Mouse (Mus musculus) neural tube, embryonic 12.5 days (tissue): ENCODE results near the gene Chd4. TPM values are rescaled to one million over a fixed set of nuclear protein-coding genes. Genes with fewer than 3 reads are reported as not detected.
"Not testable (repeated sequence)": the region's sequence is repeated elsewhere in the genome, so short reads cannot be mapped to it uniquely, and the experiment has no call there.

Experiments
- ATAC-seq: fragments of 200-750 bp; cut with Nextera tagmentation; 2 replicates; pipeline ENCODE4 v1.8.0; 2017; ENCODE audit warnings: low read depth, mild to moderate bottlenecking, moderate TSS enrichment, moderate library complexity; ENCODE audit not compliant: low FRiP score
- H3K27ac ChIP-seq: fragments of 300-500 bp; sonication (generic); 2 replicates; pipeline ENCODE4 v1.5.1; 2016
- H3K27me3 ChIP-seq: fragments of 300-500 bp; sonication (generic); replicated peaks from 2 replicates; pipeline ENCODE4 v1.6.1; 2016; ENCODE audit warnings: mild to moderate bottlenecking
- H3K36me3 ChIP-seq: fragments of 300-500 bp; sonication (generic); 2 replicates; pipeline ENCODE4 v1.6.1; 2016; ENCODE audit warnings: mild to moderate bottlenecking
- H3K4me1 ChIP-seq: fragments of 300-500 bp; sonication (generic); 2 replicates; pipeline ENCODE4 v1.6.1; 2016
- H3K4me2 ChIP-seq: fragments of 300-500 bp; sonication (generic); replicated peaks from 2 replicates; pipeline ENCODE4 v1.6.1; 2016; ENCODE audit warnings: mild to moderate bottlenecking
- H3K4me3 ChIP-seq: fragments of 300-500 bp; sonication (generic); 2 replicates; pipeline ENCODE4 v1.5.1; 2016
- H3K9ac ChIP-seq: fragments of 300-500 bp; sonication (generic); 2 replicates; pipeline ENCODE4 v1.6.1; 2016; ENCODE audit warnings: mild to moderate bottlenecking
- H3K9me3 ChIP-seq: fragments of 300-500 bp; sonication (generic); 2 replicates; pipeline ENCODE4 v1.6.1; 2016; ENCODE audit warnings: mild to moderate bottlenecking
- WGBS: fragments of 180-500 bp; shearing (Covaris S2); methylation state at CpG from one replicate; pipeline ENCODE4 v1.1.7; 2016; 5-methylcytosine and 5-hydroxymethylcytosine counted together
- polyA plus RNA-seq: library from polyadenylated mRNA; unstranded; fragments of >200 nt; fragmentation: Nextera tagmentation; extraction: Ambion mirVana; gene quantifications from 2 replicates; pipeline ENCODE4 v1.2.1, GENCODE M21; 2016

The Chd4 gene
- polyA plus RNA-seq, result 115 and 121 TPM in 2 replicates

GRCm38 (mm10) chr6:125095391-125096278 lies at the start of gene Chd4:
Chd4 (plus strand) TSS chr6:125095981.
- Histone ChIP-seq H3K4me2 (peak within 1 kb of the TSS; percentile 65), H3K27ac (peak within 1 kb of the TSS; percentile 91), H3K9me3 (no peaks in the 10 kb centered on the region), H3K9ac (peak within 1 kb of the TSS; percentile 97), H3K27me3 (no peaks in the 10 kb centered on the region), H3K4me3 (peak within 1 kb of the TSS; percentile 99), H3K4me1 (peaks cover 33% of the 10 kb centered on the region), H3K36me3 (peaks cover 25% of the 10 kb centered on the region)
- 2% methylated on average over 38 of the region's 45 CpGs for WGBS
- peak; percentile 70 for ATAC-seq

GRCm38 (mm10) chr6:125046691-125047090 lies 49.1 kb upstream of the Chd4 start:
- H3K27me3 ChIP-seq, result no peaks in the 10 kb centered on the region
- H3K4me2 ChIP-seq, result no peak overlapping the region
- H3K4me1 ChIP-seq, result no peaks in the 10 kb centered on the region
- H3K36me3 ChIP-seq, result peaks cover 78% of the 10 kb centered on the region
- H3K9me3 ChIP-seq, result no peaks in the 10 kb centered on the region
- H3K9ac ChIP-seq, result no peak overlapping the region
- H3K4me3 ChIP-seq, result no peak overlapping the region
- H3K27ac ChIP-seq, result no peak overlapping the region
- peak; percentile 37; the same call in 1 of the 2 replicates for ATAC-seq
- 45% methylated on average over 5 of the region's 5 CpGs for WGBS

DNA sequence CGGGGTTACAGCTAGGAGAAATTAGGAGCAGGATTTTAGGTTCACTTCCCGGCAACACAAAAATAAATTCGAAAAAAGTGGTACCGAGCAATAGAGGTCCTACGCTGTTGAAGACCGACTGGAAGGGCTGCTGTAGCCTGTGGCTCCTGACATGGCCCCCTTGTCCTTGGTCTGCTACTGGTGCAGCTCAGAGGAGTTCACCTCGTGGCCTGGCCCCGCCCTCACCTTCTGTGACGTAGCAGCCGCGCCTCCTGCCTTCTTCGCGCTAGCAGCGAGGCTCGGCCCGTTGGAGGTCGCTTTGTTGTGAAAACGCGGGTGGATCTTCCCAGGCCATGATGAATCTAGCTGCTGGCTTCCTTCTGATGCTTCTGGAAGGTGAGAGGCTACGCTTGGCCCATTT lies 46.1 kb upstream of the Chd4 start, which contains the start of gene Acrbp:
Gene Acrbp (plus strand): TSS at position 12 of the 400 bp plus-strand sequence.
- no peak within 1 kb of the TSS for H3K9ac ChIP-seq
- H3K27me3 ChIP-seq, result no peaks in the 10 kb centered on the region
- no peak within 1 kb of the TSS for H3K4me3 ChIP-seq
- no peaks in the 10 kb centered on the region for H3K9me3 ChIP-seq
- no peak within 1 kb of the TSS for H3K27ac ChIP-seq
- H3K36me3 ChIP-seq, result peaks cover 93% of the 10 kb centered on the region
- no peak for ATAC-seq
- WGBS, result 34% methylated on average over 20 of the region's 20 CpGs
- no peak within 1 kb of the TSS for H3K4me2 ChIP-seq
- no peaks in the 10 kb centered on the region for H3K4me1 ChIP-seq

GRCm38 (mm10) chr6:125051237-125051636 lies 44.5 kb upstream of the Chd4 start:
- Histone ChIP-seq H3K36me3 (peaks cover 85% of the 10 kb centered on the region), H3K9me3 (no peaks in the 10 kb centered on the region), H3K4me1 (no peaks in the 10 kb centered on the region), H3K27me3 (no peaks in the 10 kb centered on the region), H3K27ac (no peak overlapping the region), H3K4me2 (no peak overlapping the region), H3K9ac (no peak overlapping the region), H3K4me3 (no peak overlapping the region)
- 68% methylated on average over 5 of the region's 5 CpGs for WGBS
- ATAC-seq, result no peak

- Histone ChIP-seq H3K27me3 (no peaks in the 10 kb centered on the region), H3K4me1 (0 out of 2 replicates have a peak, but pooled peaks cover 3% of the 10 kb centered on the region), H3K27ac (no peak overlapping the region), H3K9ac (no peak overlapping the region), H3K36me3 (no peaks in the 10 kb centered on the region), H3K9me3 (no peaks in the 10 kb centered on the region), H3K4me3 (no peak overlapping the region), H3K4me2 (no peak overlapping the region)
- 46% methylated on average over 6 of the region's 6 CpGs for WGBS
- peak; percentile 33; the same call in 1 of the 2 replicates for ATAC-seq
These were observed 34.3 kb upstream of the Chd4 start for GRCm38 (mm10) chr6:125061493-125061892.

- H3K9me3 ChIP-seq, result no peaks in the 10 kb centered on the region
- H3K4me3 ChIP-seq, result no peak overlapping the region
- WGBS, result 89% methylated on average over 5 of the region's 5 CpGs
- H3K9ac ChIP-seq, result no peak overlapping the region
- H3K4me1 ChIP-seq, result 0 out of 2 replicates have a peak, but pooled peaks cover 3% of the 10 kb centered on the region
- no peak overlapping the region for H3K27ac ChIP-seq
- H3K4me2 ChIP-seq, result no peak overlapping the region
- no peak for ATAC-seq
- no peaks in the 10 kb centered on the region for H3K36me3 ChIP-seq
- no peaks in the 10 kb centered on the region for H3K27me3 ChIP-seq
These were observed 33.3 kb upstream of the Chd4 start for GRCm38 (mm10) chr6:125062511-125062910.

DNA sequence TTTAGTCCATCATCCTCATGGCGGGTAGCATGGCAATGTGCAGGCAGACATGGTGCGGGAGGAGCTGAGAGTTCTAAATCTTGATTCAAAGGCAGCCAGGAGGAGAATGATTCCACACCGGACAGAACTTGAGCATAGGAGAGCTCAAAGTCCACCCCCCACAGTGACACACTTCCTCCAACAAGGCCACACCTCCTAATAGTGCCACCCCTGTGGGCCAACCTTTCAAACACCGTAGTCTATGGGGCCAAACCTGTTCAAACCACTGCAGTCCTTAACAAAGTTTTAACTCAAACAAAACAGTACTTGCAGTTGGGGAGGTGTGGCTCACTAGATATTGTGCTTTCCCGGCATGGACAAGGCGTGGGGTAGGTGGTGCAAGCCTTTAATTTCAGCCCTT lies 31.9 kb upstream of the Chd4 start:
- Histone ChIP-seq H3K4me2 (no peak overlapping the region), H3K27me3 (no peaks in the 10 kb centered on the region), H3K9ac (no peak overlapping the region), H3K27ac (no peak overlapping the region), H3K4me3 (no peak overlapping the region), H3K9me3 (no peaks in the 10 kb centered on the region), H3K36me3 (no peaks in the 10 kb centered on the region), H3K4me1 (0 out of 2 replicates have a peak, but pooled peaks cover 3% of the 10 kb centered on the region)
- ATAC-seq, result no peak
- WGBS, result 80% methylated on average over 6 of the region's 6 CpGs

DNA sequence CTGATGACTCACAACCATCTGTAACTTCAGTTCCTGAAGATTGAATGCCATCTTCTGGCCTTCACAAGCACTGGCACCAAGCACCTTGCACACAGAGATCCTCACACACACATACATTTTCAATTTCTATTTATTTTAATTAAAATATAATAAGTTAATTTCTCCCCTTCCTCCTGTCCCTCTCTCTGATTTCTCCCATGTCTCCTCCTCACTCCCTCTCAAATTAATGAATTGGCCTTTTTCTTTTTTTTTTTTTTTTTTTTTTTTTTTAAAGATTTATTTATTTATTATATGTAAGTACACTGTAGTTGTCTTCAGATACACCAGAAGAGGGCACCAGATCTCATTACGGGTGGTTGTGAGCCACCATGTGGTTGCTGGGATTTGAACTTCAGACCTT lies 30.6 kb upstream of the Chd4 start:
- not testable (repeated sequence) for H3K4me3 ChIP-seq, H3K4me2 ChIP-seq, ATAC-seq, H3K9me3 ChIP-seq, H3K4me1 ChIP-seq, H3K9ac ChIP-seq, H3K27ac ChIP-seq, H3K36me3 ChIP-seq, H3K27me3 ChIP-seq
- no CpG with 5 or more reads among the region's 1 CpGs for WGBS

DNA sequence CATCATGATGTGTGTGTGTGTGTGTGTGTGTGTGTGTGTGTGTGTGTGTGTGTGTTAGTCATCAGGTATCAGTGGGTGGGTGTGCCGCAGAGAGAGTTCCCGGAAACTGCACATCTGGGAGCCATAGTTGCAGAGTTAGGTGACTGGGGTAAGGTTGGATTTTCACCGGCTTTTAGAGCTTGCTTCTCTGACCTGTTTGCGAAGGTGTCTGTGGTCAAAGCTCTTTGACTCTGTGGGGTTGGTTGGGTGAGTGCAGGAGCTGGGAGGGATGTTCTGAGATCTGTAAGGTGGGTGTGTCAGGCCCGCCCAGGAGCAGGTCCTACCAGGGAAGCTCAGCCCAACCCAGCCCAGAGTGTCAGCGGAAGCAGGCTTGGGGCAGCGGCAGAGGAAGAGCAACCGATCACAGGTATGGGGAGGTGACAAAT lies 28.2 kb upstream of the Chd4 start, which contains the start of gene Lpar5:
Gene Lpar5 (plus strand): TSS at position 350 of the 425 bp plus-strand sequence.
- no peak within 1 kb of the TSS for H3K9ac ChIP-seq
- ATAC-seq, result no peak
- 58% methylated on average over 8 of the region's 8 CpGs for WGBS
- no peaks in the 10 kb centered on the region for H3K9me3 ChIP-seq
- H3K4me3 ChIP-seq, result no peak within 1 kb of the TSS
- no peaks in the 10 kb centered on the region for H3K36me3 ChIP-seq
- H3K27ac ChIP-seq, result no peak within 1 kb of the TSS
- H3K4me2 ChIP-seq, result no peak within 1 kb of the TSS
- peaks cover 10% of the 10 kb centered on the region; the same call in 1 of the 2 replicates for H3K4me1 ChIP-seq
- no peaks in the 10 kb centered on the region for H3K27me3 ChIP-seq

DNA sequence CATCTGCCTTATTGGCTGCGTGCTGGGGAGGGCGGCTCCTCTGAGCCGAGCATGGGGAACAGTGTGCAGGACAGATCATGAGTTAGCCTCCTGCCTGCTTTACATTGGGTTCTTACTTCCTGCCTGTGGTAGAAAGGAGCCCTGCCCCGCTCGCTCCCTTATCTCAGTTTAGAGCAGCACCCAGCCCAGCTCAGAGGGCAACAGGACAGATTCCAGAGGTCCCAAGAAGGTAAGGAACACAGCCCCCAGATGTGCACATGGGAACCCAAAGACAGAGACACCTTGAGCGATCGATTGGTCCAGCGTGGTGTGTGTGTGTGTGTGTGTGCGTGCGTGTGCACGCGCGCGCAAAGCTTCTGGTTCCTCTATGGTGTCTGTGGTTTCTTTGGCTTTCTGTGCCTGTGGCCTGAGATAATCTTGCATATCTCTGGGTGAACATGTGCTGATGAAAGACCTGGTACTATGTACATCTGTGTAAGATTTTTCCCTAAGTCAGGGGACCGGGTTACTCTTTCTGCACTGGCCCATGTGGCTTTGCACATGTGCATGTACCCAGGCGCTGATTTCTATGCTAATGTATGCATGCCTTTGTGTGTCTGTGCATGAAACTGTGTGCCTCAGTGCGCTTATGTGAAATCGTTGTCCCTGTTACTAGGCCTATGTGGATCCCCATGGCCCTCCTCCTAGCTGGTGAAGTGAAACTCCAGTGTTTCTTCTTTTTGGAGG lies 24.4 kb upstream of the Chd4 start:
- Histone ChIP-seq H3K27ac (peak overlapping the region; percentile 51; the same call in 1 of the 2 replicates), H3K9ac (no peak overlapping the region), H3K4me3 (no peak overlapping the region), H3K9me3 (no peaks in the 10 kb centered on the region), H3K4me1 (peaks cover 10% of the 10 kb centered on the region; the same call in 1 of the 2 replicates), H3K27me3 (no peaks in the 10 kb centered on the region), H3K4me2 (no peak overlapping the region), H3K36me3 (no peaks in the 10 kb centered on the region)
- 83% methylated on average over 18 of the region's 18 CpGs for WGBS
- peak; percentile 70 for ATAC-seq

- no peaks in the 10 kb centered on the region for H3K27me3 ChIP-seq
- peak; percentile 68 for ATAC-seq
- no peaks in the 10 kb centered on the region for H3K36me3 ChIP-seq
- WGBS, result 22% methylated on average over 2 of the region's 2 CpGs
- no peak overlapping the region; the same call in 1 of the 2 replicates for H3K4me2 ChIP-seq
- H3K4me1 ChIP-seq, result peaks cover 10% of the 10 kb centered on the region; the same call in 1 of the 2 replicates
- H3K9ac ChIP-seq, result no peak overlapping the region
- H3K4me3 ChIP-seq, result no peak overlapping the region
- H3K27ac ChIP-seq, result peak overlapping the region; percentile 51; the same call in 1 of the 2 replicates
- H3K9me3 ChIP-seq, result no peaks in the 10 kb centered on the region
These were observed 23.9 kb upstream of the Chd4 start for GRCm38 (mm10) chr6:125071896-125072279.

DNA sequence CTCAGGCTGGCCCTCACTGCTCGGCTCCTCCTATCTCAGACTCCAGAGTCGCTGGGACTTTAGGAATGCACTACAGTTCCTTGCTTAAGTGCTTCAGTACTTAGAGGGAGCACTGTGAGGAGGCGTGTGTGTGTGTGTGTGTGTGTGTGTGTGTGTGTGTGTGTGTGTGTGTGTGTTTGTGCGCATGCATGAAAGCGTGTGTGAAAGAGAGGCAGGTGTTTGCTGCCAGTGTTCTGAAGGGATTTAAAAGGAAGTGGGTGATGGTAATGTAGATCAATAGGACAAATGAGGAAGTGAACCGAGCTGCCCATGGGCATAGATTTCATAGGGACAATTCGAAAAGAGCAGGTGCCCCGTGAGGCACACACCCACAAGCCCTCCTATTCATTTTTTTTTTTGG lies 22.0 kb upstream of the Chd4 start:
- Histone ChIP-seq H3K4me3 (no peak overlapping the region), H3K27ac (no peak overlapping the region), H3K36me3 (no peaks in the 10 kb centered on the region), H3K4me1 (peaks cover 10% of the 10 kb centered on the region; the same call in 1 of the 2 replicates), H3K9ac (no peak overlapping the region), H3K4me2 (no peak overlapping the region), H3K9me3 (no peaks in the 10 kb centered on the region), H3K27me3 (no peaks in the 10 kb centered on the region)
- WGBS, result 72% methylated on average over 8 of the region's 8 CpGs
- ATAC-seq, result no peak
